Mouse (Mus musculus) forebrain, postnatal 0 days (tissue): ENCODE measurements around the gene Arhgef19. TPM values are rescaled to one million over a fixed set of nuclear protein-coding genes. Genes with fewer than 3 reads are reported as not detected.

ENCODE experiments used
- ATAC-seq: fragments of 200-750 bp; cut with Nextera tagmentation; 2 replicates; pipeline ENCODE4 v1.8.0; 2017; ENCODE audit warnings: mild to moderate bottlenecking, moderate library complexity
- DNase-seq: peaks from one replicate; pipeline ENCODE4 v3.0.0-alpha.2; 2015
- H3K27ac ChIP-seq: fragments of 300-500 bp; sonication (generic); 2 replicates; pipeline ENCODE4 v1.5.1; 2014; ENCODE audit warnings: low read depth, mild to moderate bottlenecking, antibody characterized with exemption, low read length, moderate library complexity, mixed read lengths
- H3K27me3 ChIP-seq: fragments of 300-500 bp; sonication (generic); 2 replicates; pipeline ENCODE4 v1.6.1; 2014; ENCODE audit warnings: mild to moderate bottlenecking, low read length, mixed read lengths; ENCODE audit not compliant: insufficient read depth
- H3K36me3 ChIP-seq: fragments of 300-500 bp; sonication (generic); 2 replicates; pipeline ENCODE4 v1.6.1; 2014; ENCODE audit warnings: mild to moderate bottlenecking, moderate library complexity; ENCODE audit not compliant: insufficient read depth
- H3K4me1 ChIP-seq: fragments of 300-500 bp; sonication (generic); 2 replicates; pipeline ENCODE4 v1.6.1; 2014; ENCODE audit warnings: antibody characterized with exemption; ENCODE audit not compliant: insufficient read depth
- H3K4me2 ChIP-seq: fragments of 300-500 bp; sonication (generic); 2 replicates; pipeline ENCODE4 v1.6.1; 2014; ENCODE audit warnings: low read depth, mild to moderate bottlenecking, moderate library complexity
- H3K4me3 ChIP-seq: fragments of 300-500 bp; sonication (generic); 2 replicates; pipeline ENCODE4 v1.5.1; 2014; ENCODE audit warnings: low read depth, low read length, mixed read lengths
- H3K9ac ChIP-seq: fragments of 300-500 bp; sonication (generic); 2 replicates; pipeline ENCODE4 v1.6.1; 2014; ENCODE audit warnings: mild to moderate bottlenecking
- H3K9me3 ChIP-seq: fragments of 300-500 bp; sonication (generic); 2 replicates; pipeline ENCODE4 v1.6.1; 2016; ENCODE audit warnings: low read length
- CTCF ChIP-seq: sonication (generic); IDR thresholded peaks from 2 replicates; pipeline ENCODE4 v1.5.1; 2016; ENCODE audit warnings: antibody characterized with exemption, control low read depth, low read depth
- WGBS: fragments of 180-500 bp; shearing (Covaris S2); extraction: QIAGEN DNeasy Blood & Tissue Kit; methylation state at CpG from one replicate; pipeline ENCODE4 v1.1.7; 2014; 5-methylcytosine and 5-hydroxymethylcytosine counted together
- polyA plus RNA-seq: library from polyadenylated mRNA; unstranded; fragments of >200 nt; fragmentation: Nextera tagmentation; extraction: Ambion mirVana; gene quantifications from 2 replicates; pipeline ENCODE4 v1.2.1, GENCODE M21; 2015
- total RNA-seq: library from RNA; depleted of rRNA; stranded (reverse); fragments of >200 nt; gene quantifications from 2 replicates; pipeline ENCODE4 v1.2.3, GENCODE M21; 2014

Arhgef19 gene
- total and polyA plus RNA-seq, 2 experiments from 2014 or later = 0.90 to 0.95 TPM

DNA sequence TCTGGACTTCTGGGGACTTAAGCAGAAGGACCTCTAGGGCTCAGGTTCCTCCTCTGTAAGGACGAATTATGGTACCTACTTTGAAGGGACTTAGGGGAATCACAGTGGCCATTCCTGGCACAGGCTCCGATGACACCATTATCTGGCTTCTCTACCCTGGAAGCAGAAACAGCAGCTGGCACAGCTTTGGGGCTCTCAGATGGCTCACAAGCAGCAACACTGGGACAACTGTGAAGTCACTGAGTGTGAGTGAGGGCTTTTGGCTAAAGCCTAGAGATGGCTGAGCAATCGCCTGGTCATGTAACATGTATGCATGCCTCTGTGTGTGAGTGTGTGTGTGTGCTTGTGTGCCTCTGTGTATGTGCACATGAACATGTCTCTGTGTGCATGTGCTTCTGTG, 2.4 kb upstream of the Arhgef19 start:
- H3K4me3 ChIP-seq = no peak overlapping the region
- H3K9me3 ChIP-seq = no peaks in the 10 kb centered on the region
- no peak for TF ChIP-seq CTCF
- 66% methylated on average over 3 of the region's 3 CpGs for WGBS
- no peak overlapping the region for H3K27ac ChIP-seq
- no peak for ATAC-seq
- H3K4me2 ChIP-seq = no peak overlapping the region
- no peak overlapping the region for H3K9ac ChIP-seq
- no peaks in the 10 kb centered on the region for H3K36me3 ChIP-seq
- 0 out of 2 replicates have a peak, but pooled peaks cover 6% of the 10 kb centered on the region for H3K4me1 ChIP-seq
- DNase-seq = no peak
- peaks cover 29% of the 10 kb centered on the region for H3K27me3 ChIP-seq

DNA sequence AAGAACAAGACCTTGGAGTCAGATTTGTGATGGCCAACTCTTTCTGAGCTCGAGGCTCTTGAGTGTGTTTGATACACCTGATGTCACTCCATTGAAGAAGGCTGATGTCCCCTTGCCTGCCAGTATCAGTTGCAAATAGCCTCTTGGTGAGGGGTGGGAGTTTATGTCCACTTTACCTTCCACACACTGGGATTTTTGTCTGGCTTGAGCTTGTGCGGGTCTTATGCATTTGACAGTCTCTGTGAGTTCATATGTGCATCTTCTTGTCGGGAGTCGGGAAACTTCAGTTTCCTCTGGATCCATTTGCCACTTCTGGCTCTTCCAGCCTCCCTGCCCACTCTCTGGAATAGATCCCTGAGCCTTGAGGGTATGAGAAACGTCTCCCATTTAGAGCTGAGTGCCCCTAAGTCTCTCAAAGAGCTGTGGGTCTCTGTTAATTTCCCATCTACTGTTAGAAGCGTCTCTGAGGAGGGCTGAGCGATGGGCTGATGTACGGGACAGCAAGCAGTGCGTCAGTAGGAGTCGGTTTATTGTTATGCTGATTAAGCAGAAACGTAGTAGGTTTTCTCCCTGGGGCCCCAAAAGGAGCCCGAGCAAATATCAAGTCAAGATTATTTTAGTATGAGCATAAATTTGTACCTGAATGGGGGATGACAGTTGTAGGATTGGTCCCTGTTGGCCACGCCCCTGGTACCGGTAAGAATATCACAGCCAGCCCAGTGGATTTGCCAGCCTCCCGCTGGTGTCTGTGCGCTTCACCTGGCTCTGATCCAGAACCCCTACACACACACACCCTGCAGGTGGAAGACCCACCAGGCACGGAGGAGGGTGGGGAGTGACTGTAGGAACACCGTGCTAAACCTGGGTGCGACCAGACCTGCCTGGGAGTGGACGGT, 559 bp upstream of the Arhgef19 start:
- DNase-seq (no peak), ATAC-seq (no peak)
- Histone ChIP-seq H3K27me3 (peaks cover 34% of the 10 kb centered on the region), H3K4me3 (peak overlapping the region; percentile 26), H3K9me3 (no peaks in the 10 kb centered on the region), H3K4me1 (0 out of 2 replicates have a peak, but pooled peaks cover 6% of the 10 kb centered on the region), H3K36me3 (no peaks in the 10 kb centered on the region), H3K9ac (0 out of 2 replicates have a peak overlapping the region, but pooled peaks have one; percentile 23), H3K4me2 (peak overlapping the region; percentile 53), H3K27ac (no peak overlapping the region)
- 4% methylated on average over 20 of the region's 20 CpGs for WGBS
- no peak for TF ChIP-seq CTCF

DNA sequence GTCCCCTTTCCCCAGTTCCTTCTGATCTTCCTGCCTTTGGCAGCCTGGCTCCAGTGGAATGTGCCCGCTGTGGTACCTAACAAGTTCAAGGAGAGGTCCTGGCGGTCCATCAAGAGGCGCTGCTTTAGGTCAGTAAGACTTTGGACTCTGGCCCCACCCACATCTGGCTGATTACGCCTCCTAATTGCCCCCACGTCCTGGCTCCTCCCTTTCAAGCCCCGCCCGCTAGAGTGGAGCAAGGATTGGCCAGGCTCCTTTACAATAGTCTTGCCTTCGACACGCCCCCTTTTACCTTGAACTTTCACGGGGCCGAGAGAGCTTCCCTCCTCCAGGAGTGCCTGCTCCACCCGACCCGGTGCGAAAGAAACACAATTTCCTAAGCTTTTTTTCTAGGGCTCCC, 1.3 kb downstream of the Arhgef19 start:
- no peak overlapping the region for H3K9ac ChIP-seq
- no peak overlapping the region for H3K4me2 ChIP-seq
- peaks cover 34% of the 10 kb centered on the region for H3K27me3 ChIP-seq
- no peaks in the 10 kb centered on the region for H3K9me3 ChIP-seq
- TF ChIP-seq CTCF = no peak
- 0 out of 2 replicates have a peak, but pooled peaks cover 6% of the 10 kb centered on the region for H3K4me1 ChIP-seq
- WGBS = 4% methylated on average over 14 of the region's 14 CpGs
- H3K27ac ChIP-seq = no peak overlapping the region
- no peak overlapping the region for H3K4me3 ChIP-seq
- DNase-seq = no peak
- ATAC-seq = no peak
- no peaks in the 10 kb centered on the region for H3K36me3 ChIP-seq

DNA sequence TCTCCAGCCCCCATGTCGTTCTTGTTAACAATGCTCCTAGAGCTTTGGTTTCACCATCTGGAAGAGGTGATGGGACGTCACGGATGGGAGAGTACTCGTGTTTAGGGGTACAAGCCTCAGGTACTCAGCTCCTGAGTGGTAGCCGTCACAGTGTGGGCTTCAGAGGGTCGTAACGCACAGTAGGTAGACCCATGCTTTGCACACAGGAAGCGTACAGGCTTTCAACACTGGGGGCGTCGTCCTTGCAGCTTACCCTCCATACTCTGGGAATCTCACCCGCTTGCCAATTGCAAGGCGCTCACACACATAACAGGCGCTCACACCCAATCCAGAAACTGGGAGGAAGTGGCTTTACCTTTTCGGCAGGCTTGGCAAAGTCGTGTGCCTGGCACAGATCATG, 2.6 kb downstream of the Arhgef19 start:
- Histone ChIP-seq H3K27me3 (peaks cover 37% of the 10 kb centered on the region), H3K36me3 (no peaks in the 10 kb centered on the region), H3K27ac (no peak overlapping the region), H3K9me3 (no peaks in the 10 kb centered on the region), H3K4me3 (no peak overlapping the region), H3K4me1 (0 out of 2 replicates have a peak, but pooled peaks cover 6% of the 10 kb centered on the region), H3K4me2 (no peak overlapping the region), H3K9ac (no peak overlapping the region)
- DNase-seq (no peak), ATAC-seq (no peak)
- WGBS = 38% methylated on average over 15 of the region's 15 CpGs
- no peak for TF ChIP-seq CTCF

DNA sequence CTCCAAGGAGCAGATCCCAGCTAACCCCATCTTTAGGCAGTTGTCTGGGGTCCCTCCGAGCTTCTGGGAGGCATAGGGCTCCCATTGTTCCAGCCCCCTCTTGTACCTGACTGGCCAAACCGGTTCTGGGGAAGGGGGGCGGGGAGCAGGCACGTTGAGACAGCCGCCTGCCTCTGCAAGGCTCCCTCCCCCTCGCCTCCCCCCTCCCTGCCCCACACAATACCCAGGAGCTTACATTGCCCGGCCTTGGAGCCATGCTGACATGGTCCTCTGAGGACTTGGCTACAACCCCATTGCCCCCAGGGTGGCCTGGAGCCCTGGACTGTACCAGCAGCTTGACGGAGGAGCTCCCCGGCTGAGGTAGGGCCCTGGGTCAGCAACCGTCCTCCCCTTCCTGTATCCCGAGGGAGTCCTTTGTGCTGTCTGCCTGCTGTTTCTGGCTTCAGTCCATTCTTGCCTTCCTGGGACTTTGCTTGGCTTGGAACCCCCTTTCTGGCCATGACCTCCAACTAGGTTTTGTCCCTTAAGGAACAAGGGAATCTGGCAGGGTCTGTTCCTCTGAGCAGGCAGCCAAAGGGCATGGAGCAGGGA, 3.4 kb downstream of the Arhgef19 start:
- Histone ChIP-seq H3K27me3 (peaks cover 44% of the 10 kb centered on the region), H3K4me1 (peaks cover 12% of the 10 kb centered on the region; the same call in 1 of the 2 replicates), H3K36me3 (no peaks in the 10 kb centered on the region), H3K9ac (no peak overlapping the region), H3K4me2 (no peak overlapping the region), H3K4me3 (no peak overlapping the region), H3K27ac (no peak overlapping the region), H3K9me3 (no peaks in the 10 kb centered on the region)
- ATAC-seq (no peak), DNase-seq (no peak)
- WGBS = 12% methylated on average over 11 of the region's 11 CpGs
- TF ChIP-seq CTCF = no peak

DNA sequence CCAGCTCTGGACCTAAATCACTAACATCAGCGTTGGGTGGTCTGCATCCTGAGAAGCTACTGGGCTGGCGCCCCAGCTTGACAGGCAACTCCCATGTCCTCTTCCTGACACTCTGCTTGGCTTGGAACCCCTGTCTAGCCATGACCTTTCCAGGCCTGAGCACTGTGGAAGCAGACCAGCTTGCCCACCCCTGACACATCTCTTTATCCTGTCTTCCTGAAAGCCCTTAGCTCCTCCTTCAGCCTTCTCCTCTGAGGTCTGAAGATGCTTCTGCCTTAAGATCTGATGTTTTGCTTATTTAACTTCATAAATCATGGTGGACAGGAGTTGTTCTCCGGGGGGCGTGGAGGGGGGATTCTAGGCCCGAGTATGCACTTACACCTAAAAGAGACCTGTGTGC, 4.3 kb downstream of the Arhgef19 start:
- no peak for ATAC-seq
- Histone ChIP-seq H3K4me2 (no peak overlapping the region), H3K27me3 (peaks cover 49% of the 10 kb centered on the region), H3K9me3 (no peaks in the 10 kb centered on the region), H3K9ac (no peak overlapping the region), H3K27ac (no peak overlapping the region), H3K36me3 (no peaks in the 10 kb centered on the region), H3K4me1 (peaks cover 11% of the 10 kb centered on the region), H3K4me3 (no peak overlapping the region)
- no peak for DNase-seq
- no peak for TF ChIP-seq CTCF
- 77% methylated on average over 5 of the region's 5 CpGs for WGBS

DNA sequence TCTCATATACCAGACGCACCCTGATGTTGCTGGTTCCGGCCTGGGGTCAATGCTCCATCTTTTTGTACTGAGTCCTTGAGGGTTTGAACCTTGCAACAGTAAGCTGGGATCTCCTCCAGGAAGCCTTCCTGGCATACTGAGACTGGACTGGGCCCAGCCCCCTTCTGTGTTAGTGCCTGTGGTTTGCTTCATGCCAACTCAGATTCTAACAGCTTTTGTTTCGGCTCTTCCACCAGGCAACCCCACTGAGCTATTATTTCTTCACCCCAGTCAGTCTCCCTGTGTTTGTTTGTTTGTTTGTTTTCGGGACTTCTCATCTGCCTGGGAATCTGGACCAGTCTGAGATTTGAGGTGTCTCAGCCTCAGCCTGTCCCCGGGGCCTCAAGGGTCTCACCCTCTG, 5.1 kb downstream of the Arhgef19 start:
- Histone ChIP-seq H3K9me3 (no peaks in the 10 kb centered on the region), H3K9ac (no peak overlapping the region), H3K27me3 (peaks cover 48% of the 10 kb centered on the region), H3K4me1 (peaks cover 6% of the 10 kb centered on the region), H3K4me2 (no peak overlapping the region), H3K4me3 (no peak overlapping the region), H3K36me3 (no peaks in the 10 kb centered on the region), H3K27ac (peak overlapping the region; percentile 64)
- ATAC-seq (peak; percentile 19; the same call in 1 of the 2 replicates), DNase-seq (no peak)
- WGBS = 37% methylated on average over 5 of the region's 5 CpGs
- TF ChIP-seq CTCF = no peak
